Mouse (Mus musculus): ENCODE data around the gene P2ry4.

DNA sequence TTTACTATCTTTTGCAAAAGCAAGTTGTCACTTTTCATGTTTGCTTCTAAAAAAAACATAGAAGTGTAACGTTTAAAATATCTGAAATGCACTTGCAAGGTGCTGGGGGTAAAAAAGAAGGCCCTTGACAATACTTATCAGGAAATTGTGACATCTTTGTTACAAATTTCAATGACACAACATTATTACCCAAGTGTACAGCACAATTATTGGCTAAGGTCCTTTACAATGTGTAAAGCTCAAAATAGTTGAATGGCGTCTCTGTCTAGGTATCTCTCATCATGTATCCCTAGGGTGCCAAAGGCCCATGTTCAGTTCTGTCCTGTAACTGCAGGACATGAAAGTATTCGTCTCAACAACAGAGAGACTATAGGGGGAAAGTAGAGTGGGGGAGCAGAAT lies 38.6 kb downstream of the P2ry4 start:
- TF ChIP-seq CTCF (IDR thresholded peaks at IDR 0.05; ENCODE audit: low read depth) (no peak), EP300 (IDR thresholded peaks at IDR 0.05; ENCODE audit: low read depth) (no peak)

All from heart, postnatal 0 days (tissue).